Mouse (Mus musculus) liver, embryonic 14.5 days (tissue): Measurements from ENCODE around the gene Gm20661.

Experiments used
- CTCF ChIP-seq: IDR thresholded peaks from 2 replicates; pipeline ENCODE4 v1.5.1; 2016; ENCODE audit warnings: antibody characterized with exemption, low read depth, control low read depth
- EP300 ChIP-seq: IDR thresholded peaks from 2 replicates; pipeline ENCODE4 v1.6.1; 2016; ENCODE audit warnings: antibody characterized with exemption, low read depth

GRCm38 (mm10) chr9:108008041-108008440 is 25.2 kb downstream of the Gm20661 start:
- TF ChIP-seq CTCF (no peak), EP300 (no peak)
